Mouse (Mus musculus) G1E-ER4 (cell line): ENCODE results near the gene Hist1h2ak. TPM values are rescaled to one million over a fixed set of nuclear protein-coding genes. Genes with fewer than 3 reads are reported as not detected.
"Not testable (repeated sequence)": the region's sequence is repeated elsewhere in the genome, so short reads cannot be mapped to it uniquely, and the experiment has no call there.

Experiments used
- GATA1 ChIP-seq: IDR thresholded peaks from one replicate; pipeline ENCODE4 v1.8.0; 2012; ENCODE audit warnings: low read length, inconsistent platforms
- polyA plus RNA-seq: library from polyadenylated mRNA; stranded (reverse); fragments of >175 nt; gene quantifications from 2 replicates; pipeline ENCODE4 v1.2.3, GENCODE M21; 2012

The Hist1h2ak gene
- polyA plus RNA-seq: 69.0 and 85.5 TPM in 2 replicates

- TF ChIP-seq GATA1: not testable (repeated sequence)
Observed at GRCm38 (mm10) chr13:21753524-21754285, at the start of gene Hist1h2ak, which contains the start of gene Hist1h2bn. Gene Hist1h2ak, minus strand, starts transcription at chr13:21753827. Gene Hist1h2bn, plus strand, starts transcription at chr13:21754123.

- no peak for TF ChIP-seq GATA1
Observed at GRCm38 (mm10) chr13:21795584-21795983, 42.0 kb upstream of the Hist1h2ak start.

GRCm38 (mm10) chr13:21790601-21791283 is 37.1 kb upstream of the Hist1h2ak start:
- no peak for TF ChIP-seq GATA1

GRCm38 (mm10) chr13:21789925-21790324 is 36.3 kb upstream of the Hist1h2ak start:
- no peak for TF ChIP-seq GATA1

- no peak for TF ChIP-seq GATA1
Observed at GRCm38 (mm10) chr13:21787760-21788593, 34.4 kb upstream of the Hist1h2ak start.

- not testable (repeated sequence) for TF ChIP-seq GATA1
Observed at GRCm38 (mm10) chr13:21786899-21787629, 33.4 kb upstream of the Hist1h2ak start, which contains the start of the genes Hist1h2an and Hist1h2bp. Gene Hist1h2an, minus strand, starts transcription at chr13:21787218. Gene Hist1h2bp, plus strand, starts transcription at chr13:21787461.

GRCm38 (mm10) chr13:21786189-21786898 is 32.7 kb upstream of the Hist1h2ak start:
- TF ChIP-seq GATA1: no peak

- no peak for TF ChIP-seq GATA1
Observed at GRCm38 (mm10) chr13:21784311-21784710, 30.7 kb upstream of the Hist1h2ak start.

GRCm38 (mm10) chr13:21783734-21784161 is 30.1 kb upstream of the Hist1h2ak start:
- TF ChIP-seq GATA1: no peak

- no peak for TF ChIP-seq GATA1
Observed at GRCm38 (mm10) chr13:21783255-21783617, 29.6 kb upstream of the Hist1h2ak start, which contains the start of gene Hist1h3i. Gene Hist1h3i, minus strand, starts transcription at chr13:21783370.

GRCm38 (mm10) chr13:21781639-21782038 is 28.0 kb upstream of the Hist1h2ak start:
- no peak for TF ChIP-seq GATA1

- TF ChIP-seq GATA1: no peak
Observed at GRCm38 (mm10) chr13:21781021-21781555, 27.5 kb upstream of the Hist1h2ak start.

GRCm38 (mm10) chr13:21779767-21780731 is 26.4 kb upstream of the Hist1h2ak start, which contains the start of gene Hist1h1b:
Gene Hist1h1b, minus strand, starts transcription at chr13:21780625.
- TF ChIP-seq GATA1: no peak
